Mouse (Mus musculus) adrenal gland, adult (tissue): ENCODE data around the gene Gm44973.
"Not testable (repeated sequence)": the region's sequence is repeated elsewhere in the genome, so short reads cannot be mapped to it uniquely, and the experiment has no call there.

Experiments used
- DNase-seq, 2 experiments: peaks; one replicate each; pipeline ENCODE4 v3.0.0; 2022 to 2023; ENCODE audit warnings: low spot score in 1 of 2; ENCODE audit not compliant: inconsistent age in 2 of 2

Gene Gm44973

DNA sequence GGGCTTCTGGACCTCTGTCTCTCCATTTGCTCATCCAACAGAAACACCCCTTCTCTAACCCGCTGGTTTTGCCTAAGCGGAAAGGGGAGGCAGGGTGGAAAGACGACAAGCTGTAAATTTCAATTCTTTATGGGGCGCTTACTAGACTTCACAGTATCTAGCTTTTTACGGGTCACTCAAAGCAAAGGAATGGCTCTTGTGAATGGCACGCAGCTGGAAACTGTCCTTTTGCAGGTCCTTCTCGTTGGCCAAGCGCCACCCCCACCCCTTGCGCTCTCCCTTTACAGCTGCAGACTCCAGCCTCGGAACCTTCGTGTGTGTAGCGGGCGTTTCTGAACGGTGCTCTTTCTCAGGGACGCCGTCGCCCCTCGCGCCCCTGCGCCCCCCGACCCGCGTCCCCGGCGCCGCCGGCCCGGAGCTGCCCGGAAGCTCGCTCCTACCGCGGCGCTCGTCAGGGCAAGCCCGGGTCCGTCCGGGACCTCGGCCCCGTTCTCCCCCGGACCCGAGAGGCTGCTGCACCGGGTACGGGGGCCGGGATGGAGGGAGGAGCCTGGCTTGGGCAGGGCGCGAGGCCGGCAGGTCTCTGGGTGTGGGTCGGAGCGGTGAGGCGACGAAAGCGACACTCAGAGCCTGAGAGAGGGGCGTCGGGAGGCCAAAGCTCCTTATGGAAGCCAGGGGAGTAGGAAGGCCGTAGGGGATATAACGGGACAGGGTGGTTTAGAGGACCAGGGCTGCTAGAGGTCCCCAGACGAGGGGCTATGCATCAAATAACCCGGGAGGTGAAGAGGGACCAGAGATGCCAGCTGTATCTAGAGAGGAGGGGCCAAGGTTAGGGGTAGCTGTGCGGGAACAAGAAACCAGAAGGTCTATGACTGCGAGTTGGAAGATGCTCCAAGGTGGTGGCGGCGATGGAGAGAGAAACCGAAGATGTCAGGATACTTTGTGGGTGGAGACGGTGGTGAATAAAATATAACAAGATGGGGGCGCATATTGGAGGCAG, 36.2 kb downstream of the Gm44973 start, which contains the start of gene Zfp580:
Gene Zfp580 (plus strand): TSS at position 346 of the 1,000 bp plus-strand sequence.
- DNase-seq, result peak; percentile 83 to 95

DNA sequence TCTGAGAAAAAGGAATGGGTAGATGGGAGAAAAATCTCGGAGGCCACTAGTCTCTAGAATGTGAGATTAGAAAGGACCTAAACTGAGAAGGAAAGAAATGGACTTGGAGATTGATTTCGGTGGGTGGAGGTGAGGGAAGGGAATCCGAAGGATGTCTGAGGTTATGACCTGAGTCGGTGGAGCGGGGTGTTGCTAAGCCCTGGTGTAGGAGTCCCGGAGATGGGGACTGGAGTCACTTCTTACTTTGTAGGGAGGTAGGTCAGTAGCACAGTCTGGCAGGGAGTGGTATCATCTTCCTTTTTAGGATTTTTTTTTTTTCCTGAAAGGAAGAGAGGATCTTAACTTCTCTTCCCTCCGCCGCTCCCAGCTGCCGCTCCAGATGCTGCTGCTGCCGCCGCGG, 37.1 kb downstream of the Gm44973 start:
- no peak for DNase-seq

DNA sequence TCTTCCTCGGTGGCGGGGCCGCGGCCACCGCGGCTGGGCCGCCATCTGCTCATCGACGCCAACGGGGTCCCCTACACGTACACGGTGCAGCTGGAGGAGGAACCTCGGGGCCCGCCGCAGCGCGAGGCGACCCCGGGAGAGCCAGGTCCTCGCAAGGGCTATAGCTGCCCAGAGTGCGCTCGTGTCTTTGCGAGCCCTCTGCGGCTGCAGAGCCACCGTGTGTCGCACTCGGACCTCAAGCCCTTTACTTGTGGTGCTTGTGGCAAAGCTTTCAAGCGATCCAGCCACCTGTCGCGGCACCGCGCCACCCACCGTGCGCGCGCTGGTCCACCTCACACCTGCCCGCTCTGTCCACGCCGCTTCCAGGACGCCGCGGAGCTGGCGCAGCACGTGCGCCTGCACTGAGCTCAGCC, 37.6 kb downstream of the Gm44973 start:
- DNase-seq, result peak in 1 of 2 experiments; percentile 24

DNA sequence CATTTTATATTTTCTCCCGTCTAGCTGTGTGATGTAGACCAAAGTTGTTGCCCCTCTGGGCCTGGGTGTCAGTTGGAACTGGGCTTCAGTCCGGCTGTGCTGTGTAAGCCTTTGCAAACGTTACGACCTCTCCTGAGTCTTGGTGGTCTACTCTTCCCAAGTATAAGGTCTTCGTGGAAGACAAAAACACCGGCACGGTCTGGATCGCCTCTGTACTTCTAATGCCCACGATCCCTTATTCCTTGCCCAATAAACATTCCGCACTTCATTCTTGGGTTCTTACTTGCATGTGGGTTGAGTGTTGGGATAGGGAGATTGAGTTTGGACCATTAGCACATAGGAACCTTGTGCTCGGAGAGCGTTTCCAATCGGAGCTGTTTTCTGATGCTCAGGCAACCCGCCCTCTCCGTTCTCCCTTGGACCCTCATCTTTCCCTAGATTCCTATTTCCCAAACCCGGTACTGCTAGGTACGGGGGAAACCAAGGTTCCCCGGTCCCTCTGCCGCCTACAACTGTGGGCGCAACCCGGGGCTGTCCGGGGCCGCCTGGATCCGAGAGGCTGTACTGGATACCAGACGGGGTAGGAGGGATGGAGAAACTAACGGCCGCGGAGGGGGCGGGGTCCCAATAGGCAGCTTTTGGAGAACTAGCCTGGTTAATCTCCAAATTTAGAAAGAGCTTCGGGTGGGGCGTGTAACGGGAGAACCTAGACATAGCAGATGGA, 38.3 kb downstream of the Gm44973 start:
- DNase-seq, result no peak

DNA sequence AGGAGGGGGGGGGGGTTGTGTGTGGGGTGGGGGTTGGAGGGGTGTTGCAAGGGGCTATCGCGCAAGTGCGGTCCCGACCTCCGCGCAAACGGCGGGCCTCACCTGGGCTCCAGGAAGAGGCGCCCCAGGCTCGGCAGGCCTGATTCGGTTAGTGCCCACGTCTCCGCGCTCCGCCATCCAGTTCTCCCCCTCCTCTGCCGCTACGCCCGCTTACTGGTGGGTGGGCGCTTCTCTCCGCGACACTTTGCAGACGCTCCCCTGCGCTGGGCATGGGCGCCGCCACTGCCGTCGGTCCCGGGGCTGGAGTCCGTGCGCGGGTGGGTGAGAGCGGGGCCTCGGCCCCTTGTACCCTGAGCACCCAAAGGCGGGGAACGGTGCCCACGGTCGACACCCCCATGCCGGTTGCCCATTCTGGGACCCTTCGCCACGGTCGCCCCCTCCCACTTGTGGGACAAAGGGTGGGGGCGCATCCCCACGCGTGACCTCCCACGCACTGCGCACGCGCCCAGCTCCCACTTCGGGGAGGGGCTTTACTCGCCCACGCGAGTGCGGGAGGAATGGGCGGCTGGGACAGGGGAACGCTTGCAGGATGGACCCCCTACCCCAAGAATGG, 41.5 kb downstream of the Gm44973 start:
- DNase-seq, result no peak

DNA sequence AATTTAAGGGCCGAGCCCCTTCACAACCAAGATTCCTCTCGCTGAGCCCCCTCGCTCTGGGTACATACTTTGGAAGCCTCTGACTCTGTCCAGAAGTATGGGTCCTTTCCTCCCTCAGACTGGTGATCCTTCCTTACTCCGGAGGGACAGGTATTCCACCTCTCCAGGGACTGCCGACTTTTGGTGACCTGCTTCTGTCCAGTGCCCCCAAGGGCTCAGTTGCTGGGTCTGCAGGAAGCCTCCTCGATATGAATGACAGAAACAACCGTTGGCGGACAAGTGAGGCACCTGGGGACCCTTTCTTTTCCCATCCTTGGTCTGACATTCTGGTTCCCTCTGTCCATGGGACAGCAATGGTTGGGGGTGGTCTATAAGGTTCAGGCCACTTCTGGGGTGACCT, 42.1 kb downstream of the Gm44973 start:
- no peak for DNase-seq

DNA sequence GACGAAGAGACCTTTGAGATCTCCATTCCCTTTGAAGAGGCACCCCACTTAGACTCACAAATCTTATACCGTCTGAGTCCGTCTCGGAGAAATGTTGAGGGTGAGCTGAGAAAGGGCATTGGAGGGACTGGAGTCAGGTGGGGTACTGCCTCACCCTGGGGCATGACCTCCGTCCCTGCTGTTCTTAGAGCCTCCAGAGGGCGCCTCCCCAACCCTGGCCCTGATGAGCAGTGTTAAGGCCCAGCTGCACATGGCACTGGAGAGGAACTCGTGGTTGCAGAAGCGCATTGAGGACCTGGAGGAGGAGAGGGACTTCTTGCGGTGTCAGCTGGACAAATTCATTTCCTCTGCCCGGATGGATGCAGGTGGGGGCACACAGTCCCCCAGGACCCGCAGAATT, 42.5 kb downstream of the Gm44973 start:
- DNase-seq, result no peak

DNA sequence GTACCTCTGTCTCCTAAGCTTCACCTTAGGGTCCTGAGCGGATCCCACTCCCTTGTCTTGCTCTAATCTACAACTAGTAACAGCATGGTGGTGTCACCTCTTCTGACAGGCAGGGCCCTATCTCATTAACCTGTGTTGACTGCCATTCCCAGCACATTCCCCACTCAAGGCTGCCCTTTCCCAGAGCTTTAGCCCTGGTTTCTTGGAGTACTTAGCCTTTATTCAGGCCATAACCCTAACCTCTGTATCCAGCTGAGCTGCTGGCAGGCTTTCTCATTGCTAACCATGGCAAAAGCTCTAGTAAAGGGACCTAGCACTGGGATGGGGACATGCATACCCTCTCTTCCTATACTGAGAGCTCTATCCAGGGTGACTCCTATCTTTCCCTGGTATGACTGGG, 43.3 kb downstream of the Gm44973 start:
- no peak for DNase-seq

DNA sequence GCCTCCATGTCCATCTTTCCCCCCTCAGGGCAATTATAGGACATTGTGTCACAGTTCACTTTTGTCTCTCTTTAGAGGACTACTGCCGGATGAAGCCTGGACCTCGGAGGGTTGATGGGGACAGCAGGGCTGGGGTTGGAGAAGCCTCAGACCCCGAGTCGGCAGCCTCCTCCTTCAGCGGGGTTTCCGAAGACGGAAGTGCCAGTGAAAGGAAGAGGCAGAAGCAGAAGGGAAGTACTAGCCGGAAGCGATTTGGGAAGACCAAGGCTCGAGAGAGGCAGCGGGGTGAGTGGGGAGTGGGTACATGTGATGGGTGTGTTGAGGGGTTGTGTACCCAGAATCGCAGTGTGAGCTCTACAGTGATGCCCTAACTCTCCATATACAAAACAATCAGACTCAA, 44.1 kb downstream of the Gm44973 start:
- peak in 1 of 2 experiments; percentile 55 for DNase-seq

DNA sequence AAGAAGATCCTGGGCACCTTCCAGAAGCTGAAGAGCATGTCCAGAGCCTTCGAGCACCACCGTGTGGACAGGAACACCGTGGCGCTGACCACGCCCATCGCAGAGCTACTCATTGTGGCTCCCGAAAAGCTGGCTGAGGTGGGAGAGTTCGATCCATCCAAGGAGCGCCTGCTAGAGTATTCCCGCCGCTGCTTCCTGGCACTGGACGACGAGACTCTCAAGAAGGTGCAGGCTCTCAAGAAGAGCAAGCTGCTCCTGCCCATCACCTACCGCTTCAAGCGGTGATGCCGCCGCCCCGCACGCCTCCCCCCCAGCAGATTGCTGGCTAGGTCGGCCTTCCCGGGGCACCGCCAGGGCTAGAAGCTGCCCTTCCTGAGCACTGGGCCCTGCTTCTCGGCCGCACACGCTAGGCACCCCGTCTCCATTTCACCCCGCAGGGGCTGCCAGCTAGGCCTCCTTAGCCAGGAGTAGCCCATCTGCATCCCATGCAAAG, 45.0 kb downstream of the Gm44973 start:
- DNase-seq, result peak; percentile 88 to 93

DNA sequence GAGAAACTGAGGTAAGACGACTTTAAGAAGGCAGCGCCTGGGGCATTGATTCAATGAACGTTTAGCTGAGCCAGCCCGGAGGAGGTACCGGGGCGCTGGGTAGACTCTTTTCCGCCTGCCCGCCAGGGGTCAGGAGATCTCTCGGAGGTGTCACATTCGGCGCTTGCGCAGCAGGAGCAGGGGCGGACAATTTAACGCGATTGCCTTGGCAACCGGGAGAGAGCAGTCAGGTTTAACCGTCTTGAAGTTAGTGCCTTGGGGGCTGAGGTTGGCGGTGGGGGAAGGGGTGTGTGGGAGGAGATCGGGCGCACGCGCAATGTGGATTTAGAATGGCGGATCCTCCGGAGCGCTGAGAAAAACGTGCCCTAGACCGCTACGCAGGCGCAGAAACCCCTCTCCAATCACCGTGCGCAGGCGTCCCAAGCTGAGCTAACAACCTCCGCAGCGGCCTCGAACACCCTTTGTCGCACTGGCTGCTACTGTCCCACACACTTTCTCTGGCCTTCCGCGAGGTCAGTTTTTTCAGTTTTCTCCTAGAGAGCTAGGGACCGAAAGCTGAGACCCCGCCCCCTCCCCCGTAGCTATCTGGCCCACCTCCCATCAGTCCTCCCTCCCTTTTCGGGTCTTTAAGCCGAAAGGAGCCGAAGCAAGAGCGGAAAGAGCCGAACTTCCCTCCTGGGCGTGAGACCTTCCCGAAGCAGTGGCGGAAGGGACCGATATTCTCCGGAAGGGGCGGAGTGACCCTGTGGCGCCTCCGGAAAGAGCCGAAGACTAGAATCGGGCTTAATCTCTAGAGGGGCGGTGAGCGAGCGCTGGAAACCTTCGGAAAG, 45.9 kb downstream of the Gm44973 start:
- peak; percentile 98 to 99 for DNase-seq

DNA sequence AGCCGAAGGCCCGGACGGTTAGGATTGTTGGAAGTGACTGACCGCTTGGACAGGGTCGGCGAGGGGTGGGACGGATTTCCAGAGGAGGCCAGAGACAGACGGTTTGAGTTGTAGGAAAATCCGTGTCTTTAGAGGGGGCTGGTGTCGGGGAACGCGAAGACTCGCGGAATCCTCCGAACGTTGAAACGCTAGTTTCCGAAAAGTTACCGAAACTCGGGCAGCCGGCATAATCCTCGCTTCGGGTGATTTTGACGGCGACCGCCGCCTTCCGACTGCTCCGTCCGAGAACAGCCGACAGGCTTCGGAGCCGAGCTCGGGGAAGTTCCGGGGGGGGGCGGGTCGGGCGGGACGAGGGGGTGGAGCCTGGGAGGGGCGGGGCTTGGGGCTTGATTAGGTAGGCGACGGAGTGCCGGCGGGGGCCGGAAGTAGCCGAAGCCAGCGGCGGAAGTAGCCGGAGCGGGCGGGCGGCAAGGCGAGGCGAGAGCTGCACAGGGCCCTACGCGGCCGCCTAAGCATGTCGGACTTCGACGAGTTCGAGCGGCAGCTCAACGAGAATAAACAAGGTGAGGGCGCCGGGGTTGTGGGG, 46.6 kb downstream of the Gm44973 start, which contains the start of gene U2af2:
Gene U2af2 (plus strand): TSS at position 370 of the 586 bp plus-strand sequence.
- DNase-seq, result peak; percentile 95 to 97

DNA sequence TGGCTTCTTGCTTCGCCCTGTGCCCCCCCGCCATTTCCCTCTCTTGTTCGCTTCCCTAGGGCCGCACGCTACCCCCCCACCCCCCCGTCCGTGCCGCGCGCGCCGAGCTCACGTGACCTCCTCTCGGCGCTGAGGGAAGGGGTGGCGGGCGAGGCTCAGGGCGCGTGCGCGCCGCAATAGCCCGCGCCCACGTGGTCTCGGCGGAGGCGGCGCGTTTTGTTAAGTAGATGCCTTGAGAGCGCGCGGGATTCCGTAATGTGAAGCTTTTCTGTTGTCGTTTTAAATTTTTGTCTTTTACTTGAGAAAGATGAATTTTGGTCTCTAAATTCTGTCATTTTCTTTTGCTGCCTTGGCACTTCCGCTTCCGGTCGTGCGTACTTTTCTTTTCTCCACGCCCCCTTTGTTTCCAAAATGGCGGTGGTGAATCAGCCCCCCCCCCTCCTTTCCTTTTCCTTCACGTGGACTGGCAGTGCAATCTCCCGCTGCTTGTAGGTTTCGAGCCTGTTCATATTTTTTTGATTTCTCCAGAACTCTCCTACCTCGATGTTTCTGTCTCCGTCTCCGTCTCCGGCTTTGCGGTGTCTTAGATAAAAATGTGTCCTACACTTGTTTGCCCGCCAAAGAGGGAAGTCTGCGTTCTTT, 47.2 kb downstream of the Gm44973 start:
- DNase-seq, result peak in 1 of 2 experiments; percentile 93

DNA sequence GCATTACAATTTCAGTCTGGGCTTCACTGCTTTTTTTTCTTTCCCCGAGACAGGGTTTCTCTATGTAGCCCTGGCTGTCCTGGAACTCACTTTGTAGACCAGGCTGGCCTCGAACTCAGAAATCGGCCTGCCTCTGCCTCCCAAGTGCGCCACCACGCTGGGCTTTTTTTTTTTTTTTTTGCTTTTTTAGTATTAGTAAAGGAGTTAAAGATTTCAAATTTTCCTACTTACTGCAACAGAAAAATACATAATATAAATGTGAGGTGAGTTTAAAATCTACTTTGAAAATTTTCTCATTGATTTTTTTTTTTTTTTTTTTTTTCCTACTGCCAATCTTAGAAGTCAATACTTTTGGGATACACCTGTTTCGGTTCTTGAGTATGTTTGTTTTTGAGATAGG, 49.6 kb downstream of the Gm44973 start:
- DNase-seq, result no peak

DNA sequence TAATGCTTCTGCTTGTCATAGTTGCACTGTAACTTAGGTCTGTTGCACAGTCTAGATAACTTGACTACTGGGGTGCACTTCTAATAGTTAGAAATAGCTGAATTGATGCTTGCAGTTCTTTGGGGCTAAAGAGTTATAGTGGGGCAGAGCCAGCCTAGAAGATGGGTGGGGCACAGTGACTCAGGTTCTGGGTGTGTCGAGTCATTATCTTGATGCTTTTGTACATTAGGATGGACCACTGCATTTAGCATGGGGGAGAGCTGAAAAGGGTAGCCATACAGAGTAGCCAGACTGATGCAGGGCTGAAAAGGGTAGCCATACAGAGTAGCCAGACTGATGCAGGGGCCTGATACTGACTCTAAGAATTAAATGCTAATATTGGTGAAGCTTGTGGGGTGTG, 58.3 kb downstream of the Gm44973 start:
- no peak for DNase-seq

DNA sequence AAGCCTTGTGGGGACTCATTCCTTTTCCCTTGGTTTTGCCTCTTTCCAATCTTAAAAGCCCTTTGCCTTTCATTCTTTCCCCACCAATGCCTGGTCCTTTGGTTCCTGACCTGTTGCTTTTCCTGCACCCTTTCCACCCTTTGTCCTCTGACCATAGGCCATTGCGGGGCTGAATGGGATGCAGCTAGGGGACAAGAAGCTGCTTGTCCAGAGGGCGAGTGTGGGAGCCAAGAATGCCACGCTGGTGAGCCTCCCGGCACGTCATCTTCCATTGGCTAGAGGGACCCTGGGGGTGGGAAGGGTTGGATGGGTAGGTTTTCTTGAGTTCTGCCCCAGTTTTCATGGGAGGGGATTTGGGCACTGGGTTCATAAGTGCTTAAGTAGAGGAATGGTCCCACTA, 59.7 kb downstream of the Gm44973 start:
- no peak for DNase-seq

DNA sequence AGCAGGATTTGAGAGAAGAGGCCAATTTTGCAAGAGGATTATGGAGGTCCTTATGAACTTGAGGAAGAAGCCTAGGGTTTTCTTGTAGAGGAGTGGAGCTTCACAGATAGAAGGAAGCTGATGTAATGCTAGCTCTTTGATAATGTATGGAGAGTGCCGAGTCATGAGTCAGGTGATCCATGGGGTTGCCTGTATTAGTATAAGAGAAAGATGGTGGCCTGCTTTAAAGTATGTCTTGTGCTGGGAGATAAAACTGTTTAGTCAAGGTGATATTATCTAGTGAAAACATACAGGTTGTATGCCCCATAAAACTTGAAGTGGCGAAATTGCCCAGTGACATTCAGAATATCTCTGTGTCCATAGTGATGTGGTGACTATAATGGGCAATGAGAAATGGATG, 61.6 kb downstream of the Gm44973 start:
- no peak for DNase-seq

DNA sequence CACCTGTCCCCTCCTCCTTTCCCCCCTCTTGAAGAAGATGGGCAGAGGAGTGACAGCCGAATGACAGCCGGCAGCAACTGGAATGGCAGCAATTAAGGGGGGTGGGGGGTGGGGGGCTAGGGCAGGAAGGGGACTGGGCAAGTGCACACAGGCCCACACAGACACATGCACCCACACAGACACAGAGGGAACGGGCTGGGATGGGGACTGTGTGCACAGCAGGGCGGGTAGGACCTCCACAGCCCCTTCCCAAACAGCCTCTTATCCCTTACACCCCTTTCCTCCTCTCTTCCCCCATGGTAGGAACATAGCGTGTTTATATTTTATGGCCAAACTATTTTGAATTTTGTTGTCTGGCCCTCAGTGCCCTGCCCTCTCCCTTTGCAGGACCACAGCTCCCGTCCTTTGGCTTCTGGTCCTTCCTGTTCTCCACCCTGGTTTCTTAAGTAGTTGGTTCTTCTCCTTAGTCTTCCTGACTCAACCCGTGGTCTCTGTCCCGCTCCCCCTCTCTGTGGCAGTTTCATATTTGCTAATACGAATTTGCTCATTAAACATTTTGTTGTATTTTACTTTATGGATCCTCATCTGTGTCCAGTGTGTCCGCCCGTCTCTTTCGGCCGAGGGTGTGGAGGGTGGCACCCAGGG, 64.2 kb downstream of the Gm44973 start:
- DNase-seq, result not testable (repeated sequence)
